Mouse (Mus musculus): ENCODE measurements around the gene Tst. TPM values are rescaled to one million over a fixed set of nuclear protein-coding genes. Genes with fewer than 3 reads are reported as not detected.
A peak's percentile ranks its signal among the peaks of the same experiment; 100 is the strongest.

The Tst gene
- polyA plus RNA-seq, 1 experiment, result 23.8 TPM

GRCm38 (mm10) chr15:78413083-78413718, 7.5 kb upstream of the Tst start:
- Histone ChIP-seq H3K4me1 (ENCODE audit: control insufficient read depth, insufficient read depth, low read length) (peaks cover 4% of the 10 kb centered on the region; the same call in 1 of the 2 replicates), H3K4me3 (replicated peaks; ENCODE audit: control insufficient read depth, low read depth, low read length) (no peak overlapping the region), H3K27ac (ENCODE audit: control insufficient read depth, insufficient read depth, low read depth, low read length, poor library complexity) (peak overlapping the region; percentile 86)
- WGBS, result 65% methylated on average over 14 of the region's 14 CpGs
- no peak for TF ChIP-seq POLR2A (IDR thresholded peaks at IDR 0.05; ENCODE audit: borderline replicate concordance, control insufficient read depth, low read depth, low read length)
- TF ChIP-seq CTCF (IDR thresholded peaks at IDR 0.05; ENCODE audit: control insufficient read depth, insufficient read depth, low read length), result no peak

GRCm38 (mm10) chr15:78409570-78410052, 3.9 kb upstream of the Tst start:
- Histone ChIP-seq H3K4me1 (ENCODE audit: control insufficient read depth, insufficient read depth, low read length) (peaks cover 4% of the 10 kb centered on the region; the same call in 1 of the 2 replicates), H3K4me3 (replicated peaks; ENCODE audit: control insufficient read depth, low read depth, low read length) (no peak overlapping the region), H3K27ac (ENCODE audit: control insufficient read depth, insufficient read depth, low read depth, low read length, poor library complexity) (no peak overlapping the region; the same call in 1 of the 2 replicates)
- 79% methylated on average over 12 of the region's 12 CpGs for WGBS
- 0 out of 2 replicates have a peak, but pooled peaks have one; percentile 4 for TF ChIP-seq POLR2A (IDR thresholded peaks at IDR 0.05; ENCODE audit: borderline replicate concordance, control insufficient read depth, low read depth, low read length)
- TF ChIP-seq CTCF (IDR thresholded peaks at IDR 0.05; ENCODE audit: control insufficient read depth, insufficient read depth, low read length), result no peak

GRCm38 (mm10) chr15:78406293-78406934, 707 bp upstream of the Tst start, which contains the start of gene Mpst:
Gene Mpst, plus strand, starts transcription at chr15:78406416.
- H3K4me1 ChIP-seq (ENCODE audit: control insufficient read depth, insufficient read depth, low read length), result peaks cover 7% of the 10 kb centered on the region
- TF ChIP-seq POLR2A (IDR thresholded peaks at IDR 0.05; ENCODE audit: borderline replicate concordance, control insufficient read depth, low read depth, low read length) (peak; percentile 91), CTCF (IDR thresholded peaks at IDR 0.05; ENCODE audit: control insufficient read depth, insufficient read depth, low read length) (no peak)
- under 1% methylated on average over 40 of the region's 40 CpGs for WGBS

GRCm38 (mm10) chr15:78405098-78405497, 609 bp downstream of the Tst start:
- H3K27ac ChIP-seq (ENCODE audit: control insufficient read depth, insufficient read depth, low read depth, low read length, poor library complexity), result peak overlapping the region; percentile 92
- H3K4me3 ChIP-seq (replicated peaks; ENCODE audit: control insufficient read depth, low read depth, low read length), result peak overlapping the region; percentile 91
- H3K4me1 ChIP-seq (ENCODE audit: control insufficient read depth, insufficient read depth, low read length), result peaks cover 7% of the 10 kb centered on the region
- WGBS, result 45% methylated on average over 11 of the region's 11 CpGs
- TF ChIP-seq POLR2A (IDR thresholded peaks at IDR 0.05; ENCODE audit: borderline replicate concordance, control insufficient read depth, low read depth, low read length) (no peak), CTCF (IDR thresholded peaks at IDR 0.05; ENCODE audit: control insufficient read depth, insufficient read depth, low read length) (no peak)

More at GRCm38 (mm10) chr15:78406293-78406934, 707 bp upstream of the Tst start, which contains the start of gene Mpst:
- Histone ChIP-seq H3K4me3 (replicated peaks; ENCODE audit: control insufficient read depth, low read depth, low read length) (peak within 1 kb of the TSS; percentile 91), H3K27ac (ENCODE audit: control insufficient read depth, insufficient read depth, low read depth, low read length, poor library complexity) (peak within 1 kb of the TSS; percentile 92)

- Histone ChIP-seq H3K4me1 (ENCODE audit: control insufficient read depth, insufficient read depth, low read length) (peaks cover 7% of the 10 kb centered on the region), H3K4me3 (replicated peaks; ENCODE audit: control insufficient read depth, low read depth, low read length) (peak overlapping the region; percentile 31), H3K27ac (ENCODE audit: control insufficient read depth, insufficient read depth, low read depth, low read length, poor library complexity) (peak overlapping the region; percentile 64)
- WGBS, result 58% methylated on average over 1 of the region's 1 CpGs
- TF ChIP-seq CTCF (IDR thresholded peaks at IDR 0.05; ENCODE audit: control insufficient read depth, insufficient read depth, low read length), result no peak
- no peak for TF ChIP-seq POLR2A (IDR thresholded peaks at IDR 0.05; ENCODE audit: borderline replicate concordance, control insufficient read depth, low read depth, low read length)
These were observed 1.8 kb downstream of the Tst start for GRCm38 (mm10) chr15:78403896-78404295.

- 82% methylated on average over 3 of the region's 3 CpGs for WGBS
- Histone ChIP-seq H3K27ac (ENCODE audit: control insufficient read depth, insufficient read depth, low read depth, low read length, poor library complexity) (peak overlapping the region; percentile 64; the same call in 1 of the 2 replicates), H3K4me3 (replicated peaks; ENCODE audit: control insufficient read depth, low read depth, low read length) (peak overlapping the region; percentile 31)
These were observed 2.4 kb downstream of the Tst start for GRCm38 (mm10) chr15:78403301-78403741.

GRCm38 (mm10) chr15:78402423-78402822, 3.3 kb downstream of the Tst start:
- peaks cover 7% of the 10 kb centered on the region for H3K4me1 ChIP-seq (ENCODE audit: control insufficient read depth, insufficient read depth, low read length)
- H3K27ac ChIP-seq (ENCODE audit: control insufficient read depth, insufficient read depth, low read depth, low read length, poor library complexity), result peak overlapping the region; percentile 30
- no peak for TF ChIP-seq CTCF (IDR thresholded peaks at IDR 0.05; ENCODE audit: control insufficient read depth, insufficient read depth, low read length)
- no peak for TF ChIP-seq POLR2A (IDR thresholded peaks at IDR 0.05; ENCODE audit: borderline replicate concordance, control insufficient read depth, low read depth, low read length)
- WGBS, result 60% methylated on average over 7 of the region's 7 CpGs
- no peak overlapping the region for H3K4me3 ChIP-seq (replicated peaks; ENCODE audit: control insufficient read depth, low read depth, low read length)

More at GRCm38 (mm10) chr15:78403301-78403741, 2.4 kb downstream of the Tst start:
- TF ChIP-seq POLR2A (IDR thresholded peaks at IDR 0.05; ENCODE audit: borderline replicate concordance, control insufficient read depth, low read depth, low read length), result no peak
- TF ChIP-seq CTCF (IDR thresholded peaks at IDR 0.05; ENCODE audit: control insufficient read depth, insufficient read depth, low read length), result no peak
- peaks cover 7% of the 10 kb centered on the region for H3K4me1 ChIP-seq (ENCODE audit: control insufficient read depth, insufficient read depth, low read length)

- WGBS, result 18% methylated on average over 4 of the region's 4 CpGs
- Histone ChIP-seq H3K4me1 (ENCODE audit: control insufficient read depth, insufficient read depth, low read length) (peaks cover 7% of the 10 kb centered on the region), H3K27ac (ENCODE audit: control insufficient read depth, insufficient read depth, low read depth, low read length, poor library complexity) (peak overlapping the region; percentile 65), H3K4me3 (replicated peaks; ENCODE audit: control insufficient read depth, low read depth, low read length) (no peak overlapping the region)
- TF ChIP-seq POLR2A (IDR thresholded peaks at IDR 0.05; ENCODE audit: borderline replicate concordance, control insufficient read depth, low read depth, low read length) (no peak), CTCF (IDR thresholded peaks at IDR 0.05; ENCODE audit: control insufficient read depth, insufficient read depth, low read length) (no peak)
These were observed 3.8 kb downstream of the Tst start for GRCm38 (mm10) chr15:78401921-78402320.

Measured in bone marrow, adult 2 months (tissue).